Mouse (Mus musculus) left cerebral cortex, postnatal 36 days (tissue): ENCODE results near the gene Rcn1. TPM values are rescaled to one million over a fixed set of nuclear protein-coding genes. Genes with fewer than 3 reads are reported as not detected.

Source experiments
- DNase-seq, 2 experiments: peaks; one replicate each; pipeline ENCODE4 v3.0.0; 2021 to 2022; ENCODE audit warnings: low spot score in 2 of 2, mixed read lengths in 1 of 2
- intact Hi-C: fragments of 180-260 bp; cut with DNase I; formaldehyde crosslinking; loops from one replicate; pipeline ENCODE4 v1.15.1; 2025
- total RNA-seq, 2 experiments: library from RNA; stranded (reverse); gene quantifications; 2 replicates each; pipeline ENCODE4 v1.2.3; 2021

Rcn1 gene
- 10 to 100 TPM; 22.3 to 22.9 TPM for total RNA-seq

GRCm38 (mm10) chr2:105399085-105399891, at the start of gene Rcn1:
Gene Rcn1 (minus strand): TSS chr2:105399319.
- peak; percentile 37 to 45 for DNase-seq
- intact Hi-C loops: no loop called here

GRCm38 (mm10) chr2:105444072-105444471, 45.0 kb upstream of the Rcn1 start:
- no peak for DNase-seq
- intact Hi-C loops: no loop called here

GRCm38 (mm10) chr2:105439022-105439421, 39.9 kb upstream of the Rcn1 start:
- intact Hi-C loops: no loop called here
- no peak for DNase-seq

- DNase-seq: no peak
- intact Hi-C loops: no loop called here
Observed at GRCm38 (mm10) chr2:105438525-105438924, 39.4 kb upstream of the Rcn1 start.

GRCm38 (mm10) chr2:105432927-105433326, 33.8 kb upstream of the Rcn1 start:
- DNase-seq: no peak
- intact Hi-C loops: no loop called here

- no peak for DNase-seq
- intact Hi-C loops: no loop called here
Observed at GRCm38 (mm10) chr2:105430373-105430772, 31.3 kb upstream of the Rcn1 start.

GRCm38 (mm10) chr2:105429899-105430298, 30.8 kb upstream of the Rcn1 start:
- DNase-seq: no peak
- intact Hi-C loops: loop anchor here (2.0 to 5.0 kb wide), 2 partner anchors 48 to 173 kb away; no protein-coding TSS in a partner anchor

GRCm38 (mm10) chr2:105428467-105428866, 29.3 kb upstream of the Rcn1 start:
- intact Hi-C loops: loop anchor here (1.0 to 5.0 kb wide), 3 partner anchors 46 to 172 kb away; no protein-coding TSS in a partner anchor
- DNase-seq: no peak

GRCm38 (mm10) chr2:105428029-105428428, 28.9 kb upstream of the Rcn1 start:
- intact Hi-C loops: loop anchor here (1.0 to 5.0 kb wide), 3 partner anchors 46 to 171 kb away; no protein-coding TSS in a partner anchor
- peak; percentile 38 to 49 for DNase-seq

- intact Hi-C loops: loop anchor here (5.0 kb wide), 1 partner anchor 45 kb away; no protein-coding TSS in a partner anchor
Observed at GRCm38 (mm10) chr2:105427447-105427846, 28.3 kb upstream of the Rcn1 start.

GRCm38 (mm10) chr2:105418629-105419227, 19.6 kb upstream of the Rcn1 start:
- intact Hi-C loops: no loop called here
- no peak for DNase-seq

More at GRCm38 (mm10) chr2:105427447-105427846, 28.3 kb upstream of the Rcn1 start:
- DNase-seq: no peak

- no peak for DNase-seq
Observed at GRCm38 (mm10) chr2:105417663-105418062, 18.5 kb upstream of the Rcn1 start.

GRCm38 (mm10) chr2:105416660-105417348, 17.7 kb upstream of the Rcn1 start:
- DNase-seq: peak; percentile 34 to 35
- intact Hi-C loops: no loop called here

More at GRCm38 (mm10) chr2:105417663-105418062, 18.5 kb upstream of the Rcn1 start:
- intact Hi-C loops: no loop called here

- intact Hi-C loops: no loop called here
- peak; percentile 16 to 25 for DNase-seq
Observed at GRCm38 (mm10) chr2:105416046-105416659, 17.0 kb upstream of the Rcn1 start.

- no peak for DNase-seq
Observed at GRCm38 (mm10) chr2:105414309-105414708, 15.2 kb upstream of the Rcn1 start.

GRCm38 (mm10) chr2:105409253-105409652, 10.1 kb upstream of the Rcn1 start:
- DNase-seq: no peak
- intact Hi-C loops: no loop called here

More at GRCm38 (mm10) chr2:105414309-105414708, 15.2 kb upstream of the Rcn1 start:
- intact Hi-C loops: no loop called here

- intact Hi-C loops: no loop called here
- DNase-seq: peak in 1 of 2 experiments; percentile 12
Observed at GRCm38 (mm10) chr2:105408511-105408910, 9.4 kb upstream of the Rcn1 start.

- intact Hi-C loops: no loop called here
- DNase-seq: no peak
Observed at GRCm38 (mm10) chr2:105402180-105402579, 3.1 kb upstream of the Rcn1 start.

GRCm38 (mm10) chr2:105400558-105400957, 1.4 kb upstream of the Rcn1 start:
- intact Hi-C loops: no loop called here
- no peak for DNase-seq
